Mouse (Mus musculus): Measurements from ENCODE around the gene Abracl.

GRCm38 (mm10) chr10:18020846-18021245 lies 2.2 kb downstream of the Abracl start:
- TF ChIP-seq CTCF (IDR thresholded peaks at IDR 0.05) (no peak), POLR2A (IDR thresholded peaks at IDR 0.05; ENCODE audit: insufficient read depth, low read depth, low read length) (no peak)

Data from heart, adult 2 months (tissue).